Comparison of ENCODE assay signal across 8 mouse cellular contexts in the genomic region with DNA sequence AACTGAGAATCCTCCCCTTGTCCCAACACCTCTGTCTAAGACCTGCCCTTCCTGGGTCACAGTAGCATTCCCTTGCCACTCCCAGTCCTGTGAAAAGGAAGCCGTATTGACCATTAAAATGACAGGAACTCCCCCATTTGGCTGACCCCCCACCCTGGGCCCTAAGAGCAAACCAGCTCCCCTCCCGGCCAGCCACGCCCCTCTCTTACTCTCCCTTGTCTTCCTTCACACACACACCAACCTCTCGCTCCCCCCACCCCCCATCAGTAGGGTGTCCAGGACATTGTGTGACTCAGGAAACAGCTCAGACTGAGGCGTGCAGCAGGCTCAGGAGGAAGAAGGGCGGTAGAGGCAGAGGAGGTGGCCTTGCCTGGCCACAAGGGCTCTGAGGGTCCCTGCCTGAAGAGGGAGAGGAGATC. TPM values are rescaled to one million over a fixed set of nuclear protein-coding genes. Genes with fewer than 3 reads are reported as not detected.
A peak's percentile ranks its signal among the peaks of the same experiment; 100 is the strongest.
DNase-seq lines count a peak whose midpoint lies in the region; ATAC-seq and TF ChIP-seq lines count a peak whose summit lies in the region.

Gene Notch4, plus strand, starts transcription at position 266 of the 419 bp plus-strand sequence.

- 0 out of 2 replicates have a peak, but pooled peaks cover 6% of the 10 kb centered on the region for H3K4me1 ChIP-seq in lung, embryonic 14.5 days (ENCODE audit: insufficient read depth)
- peaks cover 5% of the 10 kb centered on the region for H3K4me1 ChIP-seq in thymus, adult 2 months (replicated peaks; ENCODE audit: control insufficient read depth, insufficient read depth, low read length)

- no peaks in the 10 kb centered on the region for H3K27me3 ChIP-seq in lung, embryonic 14.5 days (ENCODE audit: insufficient read depth, low read length)
- no peaks in the 10 kb centered on the region for H3K27me3 ChIP-seq in thymus, adult 2 months (ENCODE audit: control insufficient read depth, insufficient read depth, low read length)

- no peaks in the 10 kb centered on the region for H3K36me3 ChIP-seq in lung, embryonic 14.5 days (ENCODE audit: insufficient read depth)
- H3K36me3 ChIP-seq in thymus, adult 2 months (ENCODE audit: control insufficient read depth, insufficient read depth, low read length), result no peaks in the 10 kb centered on the region

- peak; percentile 77; the same call in 1 of the 2 replicates for ATAC-seq in lung, embryonic 14.5 days (ENCODE audit: insufficient read depth)
- no peak for ATAC-seq in cerebellum, adult (ENCODE audit: insufficient number of reproducible peaks, low FRiP score, low TSS enrichment)

- 10% methylated on average over 6 of the region's 6 CpGs for WGBS in lung, embryonic 14.5 days
- 26% methylated on average over 6 of the region's 6 CpGs for WGBS in thymus, adult 2 months

- H3K27ac ChIP-seq in lung, embryonic 14.5 days (ENCODE audit: low read depth), result peak within 1 kb of the TSS; percentile 73; the same call in 1 of the 2 replicates
- no peak within 1 kb of the TSS for H3K27ac ChIP-seq in thymus, adult 2 months (ENCODE audit: control insufficient read depth, insufficient read depth, low read length)

- peak within 1 kb of the TSS; percentile 49 for H3K4me2 ChIP-seq in lung, embryonic 14.5 days

- peak within 1 kb of the TSS; percentile 23 for H3K4me3 ChIP-seq in lung, embryonic 14.5 days (ENCODE audit: low read depth, low read length)
- H3K4me3 ChIP-seq in thymus, adult 2 months (ENCODE audit: control insufficient read depth, insufficient read depth, low read length), result no peak within 1 kb of the TSS

- H3K9me3 ChIP-seq in lung, embryonic 14.5 days (ENCODE audit: low read depth, low read length), result no peaks in the 10 kb centered on the region

- peak; percentile 20 for DNase-seq in 3T3-L1 (ENCODE audit: low read depth, low spot score)
- DNase-seq in adrenal gland, adult 8-10 months, result peak; percentile 39
- DNase-seq in heart, adult 11 months, result peak; percentile 99
- DNase-seq in kidney, adult 11 months, result peak; percentile 53
- peak; percentile 48 for DNase-seq in lung, embryonic 14.5 days
- DNase-seq in thymus, adult 2 months, result no peak
- no peak for DNase-seq in cerebellum, postnatal 4 days (ENCODE audit: low spot score in 2 of 2)

- TF ChIP-seq CTCF in lung, embryonic 14.5 days (IDR thresholded peaks at IDR 0.05; ENCODE audit: low read depth), result 0 out of 2 replicates have a peak, but pooled peaks have one; percentile 20
- no peak for TF ChIP-seq CTCF in thymus, adult 2 months (IDR thresholded peaks at IDR 0.05; ENCODE audit: borderline replicate concordance, control insufficient read depth, extremely low read depth, insufficient read depth, low read length, poor library complexity)

- no peak for TF ChIP-seq POLR2A in thymus, adult 2 months (IDR thresholded peaks at IDR 0.05; ENCODE audit: control insufficient read depth, extremely low read depth, insufficient read depth, low read length, poor library complexity)

- peak within 1 kb of the TSS; percentile 17 for H3K9ac ChIP-seq in lung, embryonic 14.5 days

RNA-seq across cellular contexts. Expression of gene Notch4, which starts in this region (rescaled TPM):
- 10 to 100 TPM; 25.8 to 39.8 (median 36.6) TPM for total RNA-seq in adrenal gland, adult 8-10 months (2022)
- 8.5 and 9.0 TPM in 2 replicates for polyA plus RNA-seq in lung, embryonic 14.5 days (2014; fragmentation: Nextera tagmentation; extraction: Ambion mirVana)
- polyA plus RNA-seq in thymus, adult 2 months (2012; rRNA removed), result 6.1 and 8.6 TPM in 2 replicates

Comparison
In these comparisons a context has a peak if more than half of its experiments do, and no peak if none do; other contexts are left out.
1. DNase-seq: peak in 3T3-L1 (single experiment), adrenal gland, adult 8-10 months (single experiment), heart, adult 11 months (single experiment), kidney, adult 11 months (single experiment) and lung, embryonic 14.5 days (single experiment); none in thymus, adult 2 months (single experiment) and cerebellum, postnatal 4 days (0 of 2).